Mouse (Mus musculus) c-Kit-positive CD71-positive TER-119-positive erythroid progenitor cells, embryonic 14.5 days (primary cell): ENCODE measurements around the gene Dis3.
"Not testable (repeated sequence)": the region's sequence is repeated elsewhere in the genome, so short reads cannot be mapped to it uniquely, and the experiment has no call there.

Experiments used
- DNase-seq: peaks from one replicate; pipeline ENCODE4 v3.0.0-alpha.2; 2013; ENCODE audit warnings: low spot score

Gene Dis3

GRCm38 (mm10) chr14:99060616-99061015 is 39.0 kb downstream of the Dis3 start:
- DNase-seq: no peak

- no peak for DNase-seq
Observed at GRCm38 (mm10) chr14:99058959-99059586, 40.5 kb downstream of the Dis3 start.

GRCm38 (mm10) chr14:99046782-99047181 is 52.8 kb downstream of the Dis3 start:
- no peak for DNase-seq

GRCm38 (mm10) chr14:99046031-99046781 is 53.4 kb downstream of the Dis3 start, which contains the start of the genes Mzt1 and Bora:
TSS of gene Mzt1 (minus strand) at chr14:99046134.
TSS of gene Bora (plus strand) at chr14:99046222.
- DNase-seq: peak; percentile 94

GRCm38 (mm10) chr14:99045378-99046030 is 54.1 kb downstream of the Dis3 start:
- DNase-seq: no peak

- no peak for DNase-seq
Observed at GRCm38 (mm10) chr14:99044718-99045117, 54.9 kb downstream of the Dis3 start.

GRCm38 (mm10) chr14:99044096-99044495 is 55.5 kb downstream of the Dis3 start:
- DNase-seq: no peak

- no peak for DNase-seq
Observed at GRCm38 (mm10) chr14:99043499-99043898, 56.1 kb downstream of the Dis3 start.

GRCm38 (mm10) chr14:99041416-99041815 is 58.2 kb downstream of the Dis3 start:
- DNase-seq: no peak

- DNase-seq: not testable (repeated sequence)
Observed at GRCm38 (mm10) chr14:99039308-99039707, 60.3 kb downstream of the Dis3 start.

- DNase-seq: no peak
Observed at GRCm38 (mm10) chr14:99037703-99038102, 61.9 kb downstream of the Dis3 start.

- DNase-seq: no peak
Observed at GRCm38 (mm10) chr14:99036039-99036438, 63.5 kb downstream of the Dis3 start.

GRCm38 (mm10) chr14:99034851-99035250 is 64.7 kb downstream of the Dis3 start:
- DNase-seq: not testable (repeated sequence)

GRCm38 (mm10) chr14:99032596-99032995 is 67.0 kb downstream of the Dis3 start:
- no peak for DNase-seq

- DNase-seq: no peak
Observed at GRCm38 (mm10) chr14:99031337-99031873, 68.2 kb downstream of the Dis3 start.

GRCm38 (mm10) chr14:99029987-99030386 is 69.6 kb downstream of the Dis3 start:
- no peak for DNase-seq
